Mouse (Mus musculus) neural tube, embryonic 12.5 days (tissue): ENCODE results near the gene Jpt2. TPM values are rescaled to one million over a fixed set of nuclear protein-coding genes. Genes with fewer than 3 reads are reported as not detected.

Source experiments
- ATAC-seq: fragments of 200-750 bp; cut with Nextera tagmentation; 2 replicates; pipeline ENCODE4 v1.8.0; 2017; ENCODE audit warnings: low read depth, mild to moderate bottlenecking, moderate TSS enrichment, moderate library complexity; ENCODE audit not compliant: low FRiP score
- H3K27ac ChIP-seq: fragments of 300-500 bp; sonication (generic); 2 replicates; pipeline ENCODE4 v1.5.1; 2016
- H3K27me3 ChIP-seq: fragments of 300-500 bp; sonication (generic); replicated peaks from 2 replicates; pipeline ENCODE4 v1.6.1; 2016; ENCODE audit warnings: mild to moderate bottlenecking
- H3K36me3 ChIP-seq: fragments of 300-500 bp; sonication (generic); 2 replicates; pipeline ENCODE4 v1.6.1; 2016; ENCODE audit warnings: mild to moderate bottlenecking
- H3K4me1 ChIP-seq: fragments of 300-500 bp; sonication (generic); 2 replicates; pipeline ENCODE4 v1.6.1; 2016
- H3K4me2 ChIP-seq: fragments of 300-500 bp; sonication (generic); replicated peaks from 2 replicates; pipeline ENCODE4 v1.6.1; 2016; ENCODE audit warnings: mild to moderate bottlenecking
- H3K4me3 ChIP-seq: fragments of 300-500 bp; sonication (generic); 2 replicates; pipeline ENCODE4 v1.5.1; 2016
- H3K9ac ChIP-seq: fragments of 300-500 bp; sonication (generic); 2 replicates; pipeline ENCODE4 v1.6.1; 2016; ENCODE audit warnings: mild to moderate bottlenecking
- H3K9me3 ChIP-seq: fragments of 300-500 bp; sonication (generic); 2 replicates; pipeline ENCODE4 v1.6.1; 2016; ENCODE audit warnings: mild to moderate bottlenecking
- WGBS: fragments of 180-500 bp; shearing (Covaris S2); methylation state at CpG from one replicate; pipeline ENCODE4 v1.1.7; 2016; 5-methylcytosine and 5-hydroxymethylcytosine counted together
- polyA plus RNA-seq: library from polyadenylated mRNA; unstranded; fragments of >200 nt; fragmentation: Nextera tagmentation; extraction: Ambion mirVana; gene quantifications from 2 replicates; pipeline ENCODE4 v1.2.1, GENCODE M21; 2016

Jpt2 gene
- polyA plus RNA-seq, 1 experiment from 2014 or later, result 183 TPM

DNA sequence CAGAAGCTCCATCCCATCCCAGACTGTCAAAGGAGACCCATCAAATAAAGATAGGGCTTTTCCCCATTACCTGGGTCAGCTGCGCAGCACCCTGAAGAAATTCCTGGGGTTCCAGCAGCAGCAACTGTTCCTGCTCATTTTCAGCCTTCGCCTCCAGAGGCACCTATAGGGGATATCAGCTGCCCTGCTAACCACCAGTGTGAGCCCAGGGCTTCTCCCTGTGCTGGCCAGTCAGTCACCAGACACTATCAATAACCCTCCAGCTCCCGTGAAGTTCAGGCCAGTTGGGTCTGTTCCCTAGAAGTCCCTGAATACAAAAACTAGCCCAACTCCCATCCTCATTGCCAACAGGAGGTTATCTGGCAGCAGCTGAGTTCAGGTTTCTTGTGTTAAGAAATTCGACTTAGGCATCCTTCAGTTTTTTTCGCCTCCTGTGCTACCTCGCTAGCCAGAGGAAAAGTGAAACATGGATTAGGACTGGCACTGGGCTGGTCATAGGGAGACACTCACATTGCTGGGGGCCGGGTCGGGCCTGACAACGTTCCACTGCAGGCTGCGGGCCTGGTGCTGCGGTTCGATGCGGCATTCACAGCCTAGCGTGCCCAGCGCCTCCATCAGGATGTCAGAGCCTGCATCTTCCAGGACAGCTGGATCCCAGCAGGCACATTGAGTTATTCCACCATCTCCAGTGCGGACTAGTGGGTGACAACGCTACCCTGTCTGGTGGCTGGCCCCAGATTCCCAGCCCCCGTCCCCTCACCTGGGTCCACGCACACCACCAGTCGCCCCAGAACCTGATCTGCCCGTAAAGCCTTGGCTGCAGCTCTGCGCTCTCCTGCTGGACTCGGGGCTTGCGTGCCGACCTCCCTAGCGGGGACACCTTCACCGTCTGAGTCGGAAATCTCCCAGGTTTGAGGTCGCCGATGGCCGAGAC, 66.2 kb downstream of the Jpt2 start:
- H3K9me3 ChIP-seq, result no peaks in the 10 kb centered on the region
- peak overlapping the region; percentile 87 for H3K9ac ChIP-seq
- H3K4me1 ChIP-seq, result peaks cover 38% of the 10 kb centered on the region
- 12% methylated on average over 31 of the region's 31 CpGs for WGBS
- peak overlapping the region; percentile 26; the same call in 1 of the 2 replicates for H3K27ac ChIP-seq
- H3K36me3 ChIP-seq, result peaks cover 65% of the 10 kb centered on the region
- peak overlapping the region; percentile 94 for H3K4me3 ChIP-seq
- ATAC-seq, result 0 out of 2 replicates have a peak, but pooled peaks have one; percentile 14
- peak overlapping the region; percentile 99 for H3K4me2 ChIP-seq
- no peaks in the 10 kb centered on the region for H3K27me3 ChIP-seq

DNA sequence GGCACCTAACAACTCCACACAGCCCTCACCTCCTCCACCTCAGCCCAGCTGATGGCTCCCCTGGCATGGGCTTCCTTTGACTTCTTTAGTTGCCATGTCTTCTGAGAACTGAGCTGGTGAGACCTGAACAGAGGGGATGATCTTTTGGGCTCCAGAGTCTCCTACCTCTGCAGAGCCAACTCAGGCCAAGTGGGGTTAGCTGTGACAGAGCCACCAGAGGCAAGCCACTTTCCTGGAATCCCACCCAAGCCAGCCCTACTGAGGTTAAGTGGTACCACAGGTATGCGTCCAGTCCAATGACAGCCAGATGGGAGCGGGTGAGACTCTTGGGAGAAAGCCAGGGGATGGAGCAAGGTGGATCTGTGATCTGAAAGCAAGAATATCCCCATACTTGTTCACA, 67.2 kb downstream of the Jpt2 start:
- Histone ChIP-seq H3K9ac (no peak overlapping the region), H3K27me3 (no peaks in the 10 kb centered on the region), H3K36me3 (peaks cover 58% of the 10 kb centered on the region), H3K4me2 (0 out of 2 replicates have a peak overlapping the region, but pooled peaks have one; percentile 99), H3K4me1 (peaks cover 38% of the 10 kb centered on the region), H3K9me3 (no peaks in the 10 kb centered on the region), H3K4me3 (no peak overlapping the region), H3K27ac (no peak overlapping the region)
- no peak for ATAC-seq
- WGBS, result 97% methylated on average over 2 of the region's 2 CpGs

DNA sequence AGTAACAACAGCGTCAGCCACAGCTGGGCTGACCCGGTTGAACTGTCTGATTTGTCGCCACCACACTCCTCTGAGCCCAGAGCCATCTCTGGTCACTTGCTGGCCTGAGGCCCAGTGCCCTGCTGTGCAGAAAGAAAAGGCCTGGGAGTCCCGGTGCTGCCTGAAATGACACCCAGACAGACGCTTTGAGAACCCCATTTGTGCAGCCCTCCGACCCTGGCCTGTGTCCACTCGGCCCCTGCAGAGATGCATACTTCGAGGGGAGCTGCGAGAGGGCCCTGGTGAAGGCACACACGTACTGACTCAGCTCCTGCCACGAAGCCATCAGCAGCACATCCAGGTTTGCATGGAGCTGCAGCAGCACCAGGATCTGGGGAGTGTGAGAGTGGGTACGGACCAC, 67.7 kb downstream of the Jpt2 start:
- Histone ChIP-seq H3K9me3 (no peaks in the 10 kb centered on the region), H3K27me3 (no peaks in the 10 kb centered on the region), H3K4me3 (no peak overlapping the region), H3K4me1 (peaks cover 39% of the 10 kb centered on the region), H3K36me3 (peaks cover 54% of the 10 kb centered on the region), H3K4me2 (0 out of 2 replicates have a peak overlapping the region, but pooled peaks have one; percentile 99), H3K27ac (no peak overlapping the region), H3K9ac (no peak overlapping the region)
- ATAC-seq, result no peak
- 91% methylated on average over 12 of the region's 12 CpGs for WGBS

DNA sequence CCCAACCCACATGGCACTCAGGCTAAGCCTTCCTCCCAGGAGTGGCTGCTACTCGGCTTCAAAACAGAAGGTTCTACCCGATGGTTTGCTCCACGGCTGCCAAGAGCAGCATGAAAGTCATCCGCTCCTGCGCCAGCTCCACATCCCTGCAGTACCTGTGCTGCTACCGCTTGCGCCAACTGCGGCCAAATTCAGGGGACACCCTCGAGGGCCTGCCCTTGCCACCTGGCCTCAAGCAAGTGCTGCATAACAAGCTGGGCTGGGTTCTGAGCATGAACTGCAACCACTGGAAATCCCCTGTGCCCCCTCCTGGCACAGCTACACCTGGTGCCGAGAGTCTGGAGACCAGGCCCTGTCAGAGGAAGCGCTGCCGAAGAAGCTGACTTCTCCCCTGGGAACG, 69.2 kb downstream of the Jpt2 start:
- no peaks in the 10 kb centered on the region for H3K9me3 ChIP-seq
- H3K4me1 ChIP-seq, result peaks cover 35% of the 10 kb centered on the region
- 89% methylated on average over 13 of the region's 13 CpGs for WGBS
- H3K4me3 ChIP-seq, result no peak overlapping the region
- no peak overlapping the region for H3K4me2 ChIP-seq
- H3K9ac ChIP-seq, result no peak overlapping the region
- no peak for ATAC-seq
- H3K27me3 ChIP-seq, result no peaks in the 10 kb centered on the region
- no peak overlapping the region for H3K27ac ChIP-seq
- H3K36me3 ChIP-seq, result peaks cover 44% of the 10 kb centered on the region

DNA sequence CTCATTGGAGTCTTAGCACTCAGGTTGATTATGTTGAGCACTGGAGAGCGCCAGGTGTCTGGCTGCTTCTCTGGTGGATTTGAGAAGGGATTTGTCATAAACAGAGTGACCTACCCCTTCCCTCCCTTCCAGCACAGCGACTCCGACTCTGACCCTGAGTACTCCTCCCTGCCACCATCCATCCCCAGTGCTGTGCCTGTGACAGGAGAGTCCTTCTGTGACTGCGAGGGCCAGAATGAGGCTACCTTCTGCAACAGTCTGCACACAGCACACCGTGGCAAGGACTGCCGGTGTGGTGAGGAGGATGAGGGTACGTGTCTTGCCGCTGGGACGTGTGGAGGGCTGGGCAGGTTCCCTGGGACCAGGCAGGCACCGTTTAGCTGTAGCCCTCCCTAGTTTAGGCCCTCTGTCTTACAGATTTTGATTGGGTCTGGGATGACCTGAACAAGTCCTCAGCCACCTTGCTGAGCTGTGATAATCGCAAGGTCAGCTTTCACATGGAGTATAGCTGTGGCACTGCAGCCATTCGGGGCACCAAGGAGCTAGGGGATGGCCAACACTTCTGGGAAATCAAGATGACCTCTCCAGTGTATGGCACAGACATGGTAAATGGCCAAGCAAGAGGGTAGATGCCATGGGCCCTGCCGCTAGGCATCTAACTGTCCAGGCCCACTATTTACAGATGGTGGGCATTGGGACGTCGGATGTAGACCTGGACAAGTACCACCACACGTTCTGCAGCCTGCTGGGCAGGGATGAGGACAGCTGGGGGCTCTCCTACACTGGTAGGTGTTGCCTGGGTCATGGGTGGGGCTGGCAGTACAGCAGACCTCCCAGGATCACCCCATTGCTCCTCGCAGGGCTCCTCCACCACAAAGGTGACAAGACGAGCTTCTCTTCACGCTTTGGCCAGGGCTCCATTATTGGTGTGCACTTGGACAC, 70.1 kb downstream of the Jpt2 start:
- Histone ChIP-seq H3K27ac (no peak overlapping the region), H3K27me3 (no peaks in the 10 kb centered on the region), H3K4me1 (peaks cover 30% of the 10 kb centered on the region), H3K4me3 (no peak overlapping the region), H3K36me3 (peaks cover 44% of the 10 kb centered on the region), H3K9ac (no peak overlapping the region), H3K4me2 (no peak overlapping the region), H3K9me3 (no peaks in the 10 kb centered on the region)
- WGBS, result 89% methylated on average over 19 of the region's 19 CpGs
- no peak for ATAC-seq

DNA sequence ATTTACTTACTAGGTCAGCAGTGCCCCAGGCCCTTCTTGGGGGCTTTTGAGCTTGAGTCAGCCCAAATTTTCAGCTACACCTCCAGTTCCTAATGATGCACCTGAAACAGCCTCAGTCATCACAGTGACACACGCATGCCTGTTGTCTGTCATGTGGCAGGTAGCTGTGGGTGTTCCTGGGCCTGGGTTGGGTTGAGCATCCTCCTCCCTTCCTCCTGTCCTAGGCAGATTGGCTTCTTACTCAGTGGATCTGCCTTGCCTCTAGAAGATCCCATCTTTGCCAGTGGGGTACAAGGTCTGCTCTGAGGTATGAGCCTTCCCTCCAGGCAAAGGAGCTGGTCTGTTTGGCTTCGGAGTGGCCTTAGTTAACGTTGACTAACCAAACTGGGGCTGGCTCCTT, 71.6 kb downstream of the Jpt2 start:
- Histone ChIP-seq H3K9ac (no peak overlapping the region), H3K4me3 (no peak overlapping the region), H3K4me2 (no peak overlapping the region), H3K27ac (no peak overlapping the region), H3K36me3 (peaks cover 50% of the 10 kb centered on the region), H3K27me3 (no peaks in the 10 kb centered on the region), H3K4me1 (peaks cover 27% of the 10 kb centered on the region), H3K9me3 (no peaks in the 10 kb centered on the region)
- no peak for ATAC-seq
- WGBS, result 88% methylated on average over 3 of the region's 3 CpGs

Other genes starting within 250 kb of the Jpt2 start
- not detected in 2 replicates for gene Rnf151, start 242.6 kb downstream of the Jpt2 start, polyA plus RNA-seq
- 826 and 871 TPM in 2 replicates for gene Rps2, start 242.6 kb downstream of the Jpt2 start, polyA plus RNA-seq
- 230 and 240 TPM in 2 replicates for gene Ndufb10, start 236.2 kb downstream of the Jpt2 start, polyA plus RNA-seq
- gene Rpl3l, start 232.9 kb downstream of the Jpt2 start, polyA plus RNA-seq, result not detected in 2 replicates
- 23.3 and 24.8 TPM in 2 replicates for gene Msrb1, start 224.0 kb downstream of the Jpt2 start, polyA plus RNA-seq
- 0.62 and 0.69 TPM in 2 replicates for gene Hs3st6, start 207.7 kb downstream of the Jpt2 start, polyA plus RNA-seq
- not detected in 2 replicates for gene Meiob, start 156.4 kb downstream of the Jpt2 start, polyA plus RNA-seq
- gene Hagh, start 120.5 kb downstream of the Jpt2 start, polyA plus RNA-seq, result 37.5 and 40.0 TPM in 2 replicates
- 18.2 and 18.7 TPM in 2 replicates for gene Fahd1, start 110.3 kb downstream of the Jpt2 start, polyA plus RNA-seq
- gene Igfals, start 94.7 kb downstream of the Jpt2 start, polyA plus RNA-seq, result 0.28 and 0.32 TPM in 2 replicates
- gene Nubp2, start 74.3 kb downstream of the Jpt2 start, polyA plus RNA-seq, result 75.4 and 75.9 TPM in 2 replicates
- 53.1 and 57.7 TPM in 2 replicates for gene Spsb3, start 74.0 kb downstream of the Jpt2 start, polyA plus RNA-seq
- 41.6 and 44.5 TPM in 2 replicates for gene Eme2, start 65.6 kb downstream of the Jpt2 start, polyA plus RNA-seq
- gene Mrps34, start 65.6 kb downstream of the Jpt2 start, polyA plus RNA-seq, result 89.9 and 98.4 TPM in 2 replicates
- 49.7 and 55.1 TPM in 2 replicates for gene Nme3, start 64.2 kb downstream of the Jpt2 start, polyA plus RNA-seq
- 78.9 and 82.1 TPM in 2 replicates for gene Mapk8ip3, start 23.7 kb downstream of the Jpt2 start, polyA plus RNA-seq
- gene Cramp1l, start 55.1 kb upstream of the Jpt2 start, polyA plus RNA-seq, result 12.0 and 13.1 TPM in 2 replicates
- 23.0 and 29.4 TPM in 2 replicates for gene Ift140, start 55.4 kb upstream of the Jpt2 start, polyA plus RNA-seq
- 11.1 and 11.7 TPM in 2 replicates for gene Tmem204, start 122.9 kb upstream of the Jpt2 start, polyA plus RNA-seq
- gene Telo2, start 155.3 kb upstream of the Jpt2 start, polyA plus RNA-seq, result 43.3 and 50.9 TPM in 2 replicates
- gene Ptx4, start 160.1 kb upstream of the Jpt2 start, polyA plus RNA-seq, result not detected in 2 replicates
- gene Clcn7, start 172.7 kb upstream of the Jpt2 start, polyA plus RNA-seq, result 22.4 and 25.1 TPM in 2 replicates
- gene Ccdc154, start 201.8 kb upstream of the Jpt2 start, polyA plus RNA-seq, result not detected in 2 replicates
- gene Gm38655, start 214.8 kb upstream of the Jpt2 start, polyA plus RNA-seq, result not detected in 2 replicates
- gene BC003965, start 223.9 kb upstream of the Jpt2 start, polyA plus RNA-seq, result 34.1 and 36.2 TPM in 2 replicates
- gene Unkl, start 227.7 kb upstream of the Jpt2 start, polyA plus RNA-seq, result 9.4 TPM in 2 replicates